Mouse (Mus musculus) ES-E14 (cell line): ENCODE measurements at regions not wholly inside any gene's neighbourhood (a gene's known extent, or its start where the extent isn't known, plus 50 kb on each side); places are given as distances from the start of the nearest gene placed in this dataset.

Experiments
- DNase-seq: peaks from one replicate; pipeline ENCODE4 v3.0.0-alpha.2; 2013; ENCODE audit warnings: low read depth, low spot score
- H3K27ac ChIP-seq: 2 replicates; pipeline ENCODE4 v1.5.1; 2012; ENCODE audit warnings: low read depth, mild to moderate bottlenecking, low read length, moderate library complexity, mixed read lengths; ENCODE audit not compliant: poor library complexity, insufficient read depth, severe bottlenecking
- H3K36me3 ChIP-seq: 2 replicates; pipeline ENCODE4 v1.6.1; 2012; ENCODE audit warnings: mild to moderate bottlenecking, low read length, moderate library complexity, mixed read lengths; ENCODE audit not compliant: control insufficient read depth, poor library complexity, insufficient read depth, severe bottlenecking
- H3K4me1 ChIP-seq, 2 experiments: fragments of 150-350 bp in 1 of 2; sonication (generic) in 1 of 2; 2 replicates each; pipeline ENCODE4 v1.6.1; 2012; ENCODE audit warnings: low read length in 2 of 2, mild to moderate bottlenecking in 1 of 2, mixed read lengths in 1 of 2; ENCODE audit not compliant: control insufficient read depth in 2 of 2, insufficient read depth in 2 of 2, poor library complexity in 1 of 2
- H3K4me3 ChIP-seq, 2 experiments: fragments of 150-350 bp in 1 of 2; sonication (generic) in 1 of 2; 2 replicates each; pipeline ENCODE4 v1.5.1; 2012; ENCODE audit warnings: low read length in 2 of 2, low read depth in 1 of 2, mild to moderate bottlenecking in 1 of 2, mixed read lengths in 1 of 2; ENCODE audit not compliant: insufficient read depth in 1 of 2, poor library complexity in 1 of 2, severe bottlenecking in 1 of 2
- H3K9ac ChIP-seq: 2 replicates; pipeline ENCODE4 v1.6.1; 2012; ENCODE audit warnings: low read depth, mild to moderate bottlenecking, low read length, mixed read lengths; ENCODE audit not compliant: poor library complexity, insufficient read depth, severe bottlenecking
- H3K9me3 ChIP-seq: fragments of 150-350 bp; sonication (generic); 2 replicates; pipeline ENCODE4 v1.6.1; 2012; ENCODE audit warnings: low read depth, mild to moderate bottlenecking, low read length; ENCODE audit not compliant: control insufficient read depth, insufficient read depth
- CHD2 ChIP-seq: IDR thresholded peaks from 2 replicates; pipeline ENCODE4 v1.6.1; 2014; ENCODE audit warnings: mild to moderate bottlenecking, low read depth, low read length, inconsistent platforms
- HCFC1 ChIP-seq: IDR thresholded peaks from 2 replicates; pipeline ENCODE4 v1.6.1; 2012; ENCODE audit warnings: low read length, inconsistent platforms, borderline replicate concordance; ENCODE audit not compliant: insufficient read depth
- MAFK ChIP-seq: IDR thresholded peaks from 2 replicates; pipeline ENCODE4 v1.6.1; 2014; ENCODE audit warnings: mild to moderate bottlenecking, low read depth, low read length, inconsistent platforms; ENCODE audit not compliant: insufficient read depth
- ZC3H11A ChIP-seq: IDR thresholded peaks from 2 replicates; pipeline ENCODE4 v1.6.1; 2012; ENCODE audit warnings: low read depth, mild to moderate bottlenecking, inconsistent platforms, low read length, borderline replicate concordance
- ZNF384 ChIP-seq: IDR thresholded peaks from 2 replicates; pipeline ENCODE4 v1.6.1; 2012; ENCODE audit warnings: low read depth, low read length, inconsistent platforms
- in situ Hi-C, 2 experiments: fragments of 600-800 bp; cut with MboI; formaldehyde crosslinking; loops; one replicate each; pipeline ENCODE4 v1.15.1; 2025; ENCODE audit warnings: low sequenced_read_pairs in 2 of 2, inconsistent platforms in 1 of 2; ENCODE audit not compliant: unreplicated experiment in 2 of 2

- no peak for DNase-seq
- in situ Hi-C loops = no loop called here
- no peaks in the 10 kb centered on the region for H3K36me3 ChIP-seq
- no peak overlapping the region for H3K9ac ChIP-seq
- H3K27ac ChIP-seq = no peak overlapping the region
- H3K4me3 ChIP-seq = no peak overlapping the region
- no peaks in the 10 kb centered on the region for H3K4me1 ChIP-seq
- TF ChIP-seq ZC3H11A = no peak
- no peaks in the 10 kb centered on the region for H3K9me3 ChIP-seq
Measured at GRCm38 (mm10) chrX:153887285-153887684, 55.3 kb downstream of the Spin2c start.

GRCm38 (mm10) chrX:153927996-153928395 is 84.4 kb downstream of the Samt1 start:
- H3K4me3 ChIP-seq = no peak overlapping the region
- no peak for DNase-seq
- no peak overlapping the region for H3K27ac ChIP-seq
- H3K9me3 ChIP-seq = no peaks in the 10 kb centered on the region
- TF ChIP-seq ZC3H11A (no peak), ZNF384 (no peak), CHD2 (no peak), HCFC1 (no peak), MAFK (no peak)
- H3K36me3 ChIP-seq = no peaks in the 10 kb centered on the region
- H3K4me1 ChIP-seq = no peaks in the 10 kb centered on the region
- in situ Hi-C loops = no loop called here
- no peak overlapping the region for H3K9ac ChIP-seq

GRCm38 (mm10) chrX:153932586-153932985 is 79.9 kb downstream of the Samt1 start:
- no peaks in the 10 kb centered on the region for H3K9me3 ChIP-seq
- in situ Hi-C loops = no loop called here
- H3K4me1 ChIP-seq = no peaks in the 10 kb centered on the region
- H3K9ac ChIP-seq = no peak overlapping the region
- no peak overlapping the region for H3K4me3 ChIP-seq
- peak; percentile 6 for DNase-seq
- TF ChIP-seq CHD2 (no peak), ZC3H11A (no peak), MAFK (no peak), ZNF384 (no peak), HCFC1 (no peak)
- no peak overlapping the region for H3K27ac ChIP-seq
- H3K36me3 ChIP-seq = no peaks in the 10 kb centered on the region

- no peaks in the 10 kb centered on the region for H3K4me1 ChIP-seq
- in situ Hi-C loops = no loop called here
- no peaks in the 10 kb centered on the region for H3K9me3 ChIP-seq
- no peak overlapping the region for H3K4me3 ChIP-seq
- no peaks in the 10 kb centered on the region for H3K36me3 ChIP-seq
- H3K27ac ChIP-seq = no peak overlapping the region
- TF ChIP-seq MAFK = no peak
- TF ChIP-seq ZNF384 = no peak
- no peak for TF ChIP-seq CHD2
- no peak for TF ChIP-seq HCFC1
- TF ChIP-seq ZC3H11A = no peak
- no peak overlapping the region for H3K9ac ChIP-seq
- DNase-seq = no peak
Measured at GRCm38 (mm10) chrX:153936111-153936510, 76.3 kb downstream of the Samt1 start.

- no peak overlapping the region for H3K4me3 ChIP-seq
- no peak for DNase-seq
- no peaks in the 10 kb centered on the region for H3K4me1 ChIP-seq
- no peak overlapping the region for H3K27ac ChIP-seq
- TF ChIP-seq ZC3H11A (no peak), MAFK (no peak), HCFC1 (no peak), CHD2 (no peak), ZNF384 (no peak)
- H3K9me3 ChIP-seq = no peaks in the 10 kb centered on the region
- in situ Hi-C loops = no loop called here
- no peak overlapping the region for H3K9ac ChIP-seq
- no peaks in the 10 kb centered on the region for H3K36me3 ChIP-seq
Measured at GRCm38 (mm10) chrX:153937346-153937745, 75.1 kb downstream of the Samt1 start.
